Mouse (Mus musculus): ENCODE measurements around the gene Rars.
"Not testable (repeated sequence)": the region's sequence is repeated elsewhere in the genome, so short reads cannot be mapped to it uniquely, and the experiment has no call there.

Gene Rars

GRCm38 (mm10) chr11:35838345-35839338 lies 4.3 kb upstream of the Rars start:
- DNase-seq, result peak; percentile 81 to 82

- DNase-seq, result no peak
Measured at GRCm38 (mm10) chr11:35837156-35838126, 3.1 kb upstream of the Rars start.

GRCm38 (mm10) chr11:35833270-35833669 lies 1.0 kb downstream of the Rars start:
- no peak for DNase-seq

- no peak for DNase-seq
Measured at GRCm38 (mm10) chr11:35832139-35832538, 2.2 kb downstream of the Rars start.

GRCm38 (mm10) chr11:35827714-35828113 lies 6.6 kb downstream of the Rars start:
- no peak for DNase-seq

- DNase-seq, result no peak
Measured at GRCm38 (mm10) chr11:35816316-35816715, 18.0 kb downstream of the Rars start.

- DNase-seq, result no peak
Measured at GRCm38 (mm10) chr11:35811458-35811857, 22.8 kb downstream of the Rars start.

- no peak for DNase-seq
Measured at GRCm38 (mm10) chr11:35801332-35801731, 33.0 kb downstream of the Rars start.

GRCm38 (mm10) chr11:35798874-35799273 lies 35.4 kb downstream of the Rars start, which contains the start of gene Fbll1:
Fbll1 (minus strand) TSS chr11:35798884.
- peak; percentile 11 to 43 for DNase-seq

- no peak for DNase-seq
Measured at GRCm38 (mm10) chr11:35798495-35798820, 35.8 kb downstream of the Rars start.

- no peak for DNase-seq
Measured at GRCm38 (mm10) chr11:35797751-35798494, 36.4 kb downstream of the Rars start.

- DNase-seq, result not testable (repeated sequence)
Measured at GRCm38 (mm10) chr11:35792800-35793199, 41.5 kb downstream of the Rars start.

GRCm38 (mm10) chr11:35788443-35788842 lies 45.9 kb downstream of the Rars start:
- DNase-seq, result no peak

- no peak for DNase-seq
Measured at GRCm38 (mm10) chr11:35784537-35784936, 49.8 kb downstream of the Rars start.

- DNase-seq, result no peak
Measured at GRCm38 (mm10) chr11:35784002-35784401, 50.3 kb downstream of the Rars start.

GRCm38 (mm10) chr11:35783038-35783437 lies 51.3 kb downstream of the Rars start:
- DNase-seq, result peak; percentile 36 to 57

- DNase-seq, result no peak
Measured at GRCm38 (mm10) chr11:35782444-35782843, 51.9 kb downstream of the Rars start.

- no peak for DNase-seq
Measured at GRCm38 (mm10) chr11:35780336-35780735, 54.0 kb downstream of the Rars start.

GRCm38 (mm10) chr11:35776452-35776851 lies 57.9 kb downstream of the Rars start:
- DNase-seq, result no peak

GRCm38 (mm10) chr11:35775606-35776005 lies 58.7 kb downstream of the Rars start:
- peak in 1 of 2 experiments; percentile 31 for DNase-seq

GRCm38 (mm10) chr11:35770741-35771504 lies 63.4 kb downstream of the Rars start:
- DNase-seq, result peak in 1 of 2 experiments; percentile 17

Measured in kidney, adult 8-10 months (tissue).